Mouse (Mus musculus) hindbrain, embryonic 16.5 days (tissue): ENCODE data around the gene Atp8b4. TPM values are rescaled to one million over a fixed set of nuclear protein-coding genes. Genes with fewer than 3 reads are reported as not detected.

Source experiments
- ATAC-seq: fragments of 200-750 bp; cut with Nextera tagmentation; 2 replicates; pipeline ENCODE4 v1.8.0; 2017; ENCODE audit warnings: moderate TSS enrichment, moderate library complexity
- H3K27ac ChIP-seq: fragments of 300-500 bp; sonication (generic); 2 replicates; pipeline ENCODE4 v1.5.1; 2014; ENCODE audit warnings: low read depth, mild to moderate bottlenecking, control low read depth, low read length, moderate library complexity
- H3K27me3 ChIP-seq: fragments of 300-500 bp; sonication (generic); replicated peaks from 2 replicates; pipeline ENCODE4 v1.6.1; 2014; ENCODE audit warnings: low read length; ENCODE audit not compliant: control insufficient read depth, insufficient read depth
- H3K36me3 ChIP-seq: fragments of 300-500 bp; sonication (generic); 2 replicates; pipeline ENCODE4 v1.6.1; 2014; ENCODE audit warnings: mild to moderate bottlenecking, low read length, moderate library complexity, mixed read lengths; ENCODE audit not compliant: control insufficient read depth, insufficient read depth
- H3K4me1 ChIP-seq: fragments of 300-500 bp; sonication (generic); 2 replicates; pipeline ENCODE4 v1.6.1; 2014; ENCODE audit warnings: low read depth, low read length; ENCODE audit not compliant: control insufficient read depth, insufficient read depth
- H3K4me2 ChIP-seq: fragments of 300-500 bp; sonication (generic); 2 replicates; pipeline ENCODE4 v1.6.1; 2014; ENCODE audit warnings: mild to moderate bottlenecking, low read length, control low read depth, moderate library complexity
- H3K4me3 ChIP-seq: fragments of 300-500 bp; sonication (generic); 2 replicates; pipeline ENCODE4 v1.5.1; 2014; ENCODE audit warnings: mild to moderate bottlenecking, low read length, control low read depth, moderate library complexity
- H3K9ac ChIP-seq: fragments of 300-500 bp; sonication (generic); 2 replicates; pipeline ENCODE4 v1.6.1; 2014; ENCODE audit warnings: low read depth, mild to moderate bottlenecking, control low read depth, low read length, moderate library complexity
- H3K9me3 ChIP-seq: fragments of 300-500 bp; sonication (generic); 2 replicates; pipeline ENCODE4 v1.6.1; 2014; ENCODE audit warnings: mild to moderate bottlenecking, low read length, moderate library complexity; ENCODE audit not compliant: control insufficient read depth
- WGBS: fragments of 180-500 bp; shearing (Covaris S2); extraction: QIAGEN DNeasy Blood & Tissue Kit; methylation state at CpG from one replicate; pipeline ENCODE4 v1.1.7; 2014; 5-methylcytosine and 5-hydroxymethylcytosine counted together
- polyA plus RNA-seq: library from polyadenylated mRNA; unstranded; fragments of >200 nt; fragmentation: Nextera tagmentation; extraction: Ambion mirVana; gene quantifications from 2 replicates; pipeline ENCODE4 v1.2.1, GENCODE M21; 2015

Gene Atp8b4
- polyA plus RNA-seq, 1 experiment from 2014 or later, result 0.15 TPM

DNA sequence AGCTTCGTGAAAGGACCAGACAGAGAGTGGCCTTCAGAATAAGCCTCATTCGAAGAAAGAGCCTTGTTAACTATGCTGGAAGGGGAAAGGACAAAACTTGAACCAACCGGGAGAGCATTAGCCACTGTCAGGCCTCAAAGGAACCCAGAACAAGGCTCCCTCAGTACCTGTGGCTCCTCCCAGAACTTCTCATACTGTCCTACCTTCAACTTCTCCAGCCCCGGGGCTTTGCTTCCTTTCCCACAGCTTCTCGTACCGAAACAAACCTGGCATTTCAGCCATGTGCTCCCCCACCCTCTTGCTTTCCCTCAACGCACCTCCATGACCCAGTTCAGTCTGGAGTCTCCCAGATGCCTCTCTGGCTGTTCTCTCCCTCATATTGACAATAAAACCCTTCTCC, 160.3 kb downstream of the Atp8b4 start:
- no peaks in the 10 kb centered on the region for H3K4me1 ChIP-seq
- no peak overlapping the region for H3K4me3 ChIP-seq
- H3K9ac ChIP-seq, result no peak overlapping the region
- no peak overlapping the region for H3K4me2 ChIP-seq
- WGBS, result 88% methylated on average over 7 of the region's 7 CpGs
- no peaks in the 10 kb centered on the region for H3K27me3 ChIP-seq
- H3K27ac ChIP-seq, result no peak overlapping the region
- ATAC-seq, result no peak
- H3K36me3 ChIP-seq, result no peaks in the 10 kb centered on the region
- H3K9me3 ChIP-seq, result no peaks in the 10 kb centered on the region

DNA sequence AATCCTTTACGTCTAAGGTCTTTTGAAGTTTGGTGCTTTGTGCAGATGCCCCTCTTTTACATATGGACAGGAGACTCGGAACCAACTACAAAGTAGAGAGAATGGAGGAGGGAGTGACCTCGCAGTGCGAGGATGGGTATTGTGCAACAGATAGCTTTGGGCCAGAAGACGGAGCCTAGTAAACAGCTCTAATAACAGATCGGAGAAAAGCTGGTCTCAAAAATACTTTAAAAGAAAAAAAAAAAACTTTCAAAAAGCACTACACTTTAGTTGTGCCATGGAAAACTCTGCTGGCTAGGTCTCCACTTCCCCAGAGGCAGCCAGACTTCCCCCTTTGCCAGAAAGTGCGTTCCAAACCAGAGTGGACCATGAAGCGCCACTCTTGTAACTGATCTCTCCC, 161.0 kb downstream of the Atp8b4 start:
- no peak for ATAC-seq
- H3K9ac ChIP-seq, result no peak overlapping the region
- H3K27ac ChIP-seq, result no peak overlapping the region
- H3K4me2 ChIP-seq, result no peak overlapping the region
- H3K4me3 ChIP-seq, result no peak overlapping the region
- no peaks in the 10 kb centered on the region for H3K36me3 ChIP-seq
- H3K27me3 ChIP-seq, result no peaks in the 10 kb centered on the region
- no peaks in the 10 kb centered on the region for H3K4me1 ChIP-seq
- WGBS, result 75% methylated on average over 8 of the region's 8 CpGs
- no peaks in the 10 kb centered on the region for H3K9me3 ChIP-seq

DNA sequence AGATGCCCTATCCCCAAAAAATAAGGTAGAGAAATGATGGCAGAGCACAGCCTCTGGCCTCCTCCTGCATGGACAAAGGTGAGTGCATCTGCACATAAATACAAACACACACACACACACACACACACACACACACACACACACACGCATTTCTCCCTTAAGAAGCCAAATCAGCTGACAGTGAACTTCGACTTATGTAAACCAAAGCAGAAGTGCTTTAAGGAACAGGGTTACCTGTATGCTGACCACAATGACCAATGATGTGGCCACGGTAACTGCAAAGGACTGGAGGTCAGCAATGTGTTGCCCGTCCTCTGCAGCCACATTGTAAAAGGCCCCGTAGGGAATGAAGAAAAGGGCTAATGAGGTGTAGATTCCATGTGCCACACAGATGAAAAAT, 163.3 kb downstream of the Atp8b4 start:
- Histone ChIP-seq H3K4me2 (no peak overlapping the region), H3K4me1 (no peaks in the 10 kb centered on the region), H3K9me3 (no peaks in the 10 kb centered on the region), H3K27me3 (no peaks in the 10 kb centered on the region), H3K4me3 (no peak overlapping the region), H3K9ac (no peak overlapping the region), H3K36me3 (no peaks in the 10 kb centered on the region), H3K27ac (no peak overlapping the region)
- WGBS, result 74% methylated on average over 5 of the region's 5 CpGs
- no peak for ATAC-seq

DNA sequence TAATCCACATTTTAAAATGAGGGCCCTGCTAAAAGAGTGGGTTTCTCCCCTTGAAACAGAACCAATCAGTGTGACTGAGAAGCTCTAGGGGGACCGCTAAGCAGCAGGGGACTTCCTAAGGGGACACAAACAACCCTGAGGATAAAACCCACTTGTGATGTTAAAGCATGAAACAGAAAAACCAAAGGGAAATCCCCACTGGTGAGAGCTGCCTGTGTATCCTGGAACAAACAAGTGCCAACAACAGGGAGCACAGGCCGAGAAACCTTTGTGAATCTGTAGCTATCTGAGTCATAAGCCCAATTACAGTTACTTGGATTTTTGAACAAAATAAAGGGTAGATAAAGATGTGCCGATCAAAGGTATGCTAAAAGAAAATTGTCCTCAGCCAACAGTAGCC, 168.7 kb downstream of the Atp8b4 start:
- Histone ChIP-seq H3K36me3 (no peaks in the 10 kb centered on the region), H3K9ac (no peak overlapping the region), H3K9me3 (no peaks in the 10 kb centered on the region), H3K27me3 (no peaks in the 10 kb centered on the region), H3K4me1 (no peaks in the 10 kb centered on the region), H3K27ac (no peak overlapping the region), H3K4me2 (no peak overlapping the region), H3K4me3 (no peak overlapping the region)
- no peak for ATAC-seq
- 82% methylated on average over 3 of the region's 3 CpGs for WGBS

DNA sequence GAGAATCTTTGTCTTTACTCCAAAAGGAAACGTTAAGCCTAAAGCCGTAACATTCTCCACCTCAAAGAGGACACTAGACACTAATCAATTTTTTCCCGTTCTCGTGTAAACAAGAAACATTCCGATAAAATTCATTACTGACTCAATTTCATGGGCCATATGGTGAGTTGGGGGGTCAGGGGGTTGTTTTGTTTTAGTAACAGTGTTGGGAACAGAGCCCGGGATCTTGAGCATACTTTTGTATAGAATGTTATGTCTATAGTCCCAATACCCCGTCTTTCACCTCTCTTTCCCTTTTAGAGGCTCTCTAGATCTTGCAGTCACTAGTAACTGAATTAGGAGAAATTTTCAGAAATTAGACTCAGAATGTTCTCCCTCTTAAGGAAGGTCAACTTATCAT, 177.3 kb downstream of the Atp8b4 start:
- Histone ChIP-seq H3K4me2 (no peak overlapping the region), H3K4me1 (no peaks in the 10 kb centered on the region), H3K9ac (no peak overlapping the region), H3K9me3 (no peaks in the 10 kb centered on the region), H3K36me3 (no peaks in the 10 kb centered on the region), H3K27ac (no peak overlapping the region), H3K27me3 (no peaks in the 10 kb centered on the region), H3K4me3 (no peak overlapping the region)
- WGBS, result 81% methylated on average over 7 of the region's 7 CpGs
- ATAC-seq, result no peak

DNA sequence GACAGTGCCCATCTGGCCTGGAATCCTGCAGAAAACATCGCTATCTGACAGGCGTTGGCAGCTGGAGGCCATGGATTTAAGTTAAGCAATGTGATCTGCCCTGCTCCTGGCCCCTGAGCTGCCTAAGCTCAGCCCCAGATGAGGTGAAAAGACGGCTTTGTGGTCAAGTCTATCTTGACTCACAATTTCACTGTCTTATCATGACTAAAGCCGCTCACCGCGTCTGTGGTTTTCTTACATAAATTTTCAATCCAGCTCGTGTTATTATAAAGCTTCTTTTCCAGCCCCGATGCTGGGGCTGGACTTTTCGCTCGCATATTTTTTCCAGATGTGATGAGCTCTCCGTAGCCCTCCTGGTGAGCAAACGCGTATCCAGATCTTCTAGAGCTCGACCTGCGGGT, 177.8 kb downstream of the Atp8b4 start:
- H3K9me3 ChIP-seq, result no peaks in the 10 kb centered on the region
- H3K9ac ChIP-seq, result no peak overlapping the region
- WGBS, result 81% methylated on average over 15 of the region's 15 CpGs
- H3K4me2 ChIP-seq, result no peak overlapping the region
- H3K27me3 ChIP-seq, result no peaks in the 10 kb centered on the region
- no peak overlapping the region for H3K4me3 ChIP-seq
- no peaks in the 10 kb centered on the region for H3K4me1 ChIP-seq
- no peak overlapping the region for H3K27ac ChIP-seq
- no peaks in the 10 kb centered on the region for H3K36me3 ChIP-seq
- no peak for ATAC-seq

DNA sequence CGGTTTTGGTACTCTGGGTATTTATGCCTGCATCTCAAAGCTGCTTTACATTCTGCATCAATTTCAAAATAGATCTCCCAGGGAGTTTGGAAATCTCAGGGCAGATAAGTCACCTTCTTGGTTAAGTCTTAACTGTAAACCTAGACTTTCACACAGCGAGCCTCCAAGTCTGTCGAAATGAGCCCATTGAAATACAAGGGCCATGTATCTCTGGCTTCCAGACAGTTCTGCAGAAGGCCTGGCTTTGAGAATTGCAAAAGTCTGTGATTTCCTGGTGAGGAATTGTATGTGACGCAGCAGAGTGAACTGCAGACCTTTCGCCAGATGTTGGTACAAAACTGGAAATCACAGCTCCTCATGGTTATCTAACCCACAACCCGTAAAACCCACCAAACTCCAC, 182.4 kb downstream of the Atp8b4 start:
- Histone ChIP-seq H3K9me3 (no peaks in the 10 kb centered on the region), H3K9ac (no peak overlapping the region), H3K4me1 (no peaks in the 10 kb centered on the region), H3K4me3 (no peak overlapping the region), H3K4me2 (no peak overlapping the region), H3K36me3 (no peaks in the 10 kb centered on the region), H3K27ac (no peak overlapping the region), H3K27me3 (no peaks in the 10 kb centered on the region)
- no peak for ATAC-seq
- WGBS, result 91% methylated on average over 6 of the region's 6 CpGs

DNA sequence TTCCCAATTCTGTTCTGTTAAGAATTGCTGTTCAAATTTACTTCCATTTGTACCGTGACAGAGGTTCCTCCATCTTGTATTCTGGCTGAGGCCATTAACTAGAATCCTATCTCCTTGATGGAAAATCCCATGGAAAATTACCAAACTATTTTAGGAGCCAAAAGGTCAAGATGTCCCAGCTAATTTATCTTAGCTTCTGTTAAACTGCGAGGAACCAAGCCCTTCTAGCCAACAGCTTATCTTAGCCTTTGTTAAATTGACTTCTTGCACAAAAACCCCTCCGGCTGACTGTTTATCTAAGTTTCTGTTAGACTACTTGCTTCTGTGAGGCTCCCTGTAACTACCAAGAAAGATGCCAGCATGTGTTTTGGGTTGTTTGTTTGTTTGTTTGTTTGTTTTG, 183.5 kb downstream of the Atp8b4 start:
- Histone ChIP-seq H3K4me3 (no peak overlapping the region), H3K4me1 (no peaks in the 10 kb centered on the region), H3K4me2 (no peak overlapping the region), H3K9me3 (no peaks in the 10 kb centered on the region), H3K9ac (no peak overlapping the region), H3K27me3 (no peaks in the 10 kb centered on the region), H3K36me3 (no peaks in the 10 kb centered on the region), H3K27ac (no peak overlapping the region)
- WGBS, result 81% methylated on average over 3 of the region's 3 CpGs
- ATAC-seq, result no peak

DNA sequence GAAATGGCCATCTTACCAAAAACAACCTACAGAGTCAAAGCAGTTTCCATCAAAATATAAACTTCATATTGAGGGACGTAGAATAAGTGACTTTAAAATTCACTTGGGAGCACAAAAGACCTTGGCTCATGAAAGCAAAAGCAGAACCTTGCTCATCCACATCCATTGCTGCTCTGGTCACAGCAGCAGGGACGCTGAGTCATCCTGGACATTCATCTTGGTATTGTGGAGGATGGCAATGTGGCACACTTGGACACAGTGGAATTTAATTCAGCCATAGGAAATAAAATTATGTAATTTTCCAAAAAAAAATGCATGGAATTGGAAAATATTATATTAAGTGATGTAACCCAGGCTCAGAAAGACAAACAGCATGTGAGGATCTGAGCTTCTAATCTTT, 184.1 kb downstream of the Atp8b4 start:
- Histone ChIP-seq H3K9ac (no peak overlapping the region), H3K27me3 (no peaks in the 10 kb centered on the region), H3K4me3 (no peak overlapping the region), H3K4me2 (no peak overlapping the region), H3K36me3 (no peaks in the 10 kb centered on the region), H3K27ac (no peak overlapping the region), H3K4me1 (no peaks in the 10 kb centered on the region), H3K9me3 (no peaks in the 10 kb centered on the region)
- 89% methylated on average over 2 of the region's 2 CpGs for WGBS
- ATAC-seq, result no peak

DNA sequence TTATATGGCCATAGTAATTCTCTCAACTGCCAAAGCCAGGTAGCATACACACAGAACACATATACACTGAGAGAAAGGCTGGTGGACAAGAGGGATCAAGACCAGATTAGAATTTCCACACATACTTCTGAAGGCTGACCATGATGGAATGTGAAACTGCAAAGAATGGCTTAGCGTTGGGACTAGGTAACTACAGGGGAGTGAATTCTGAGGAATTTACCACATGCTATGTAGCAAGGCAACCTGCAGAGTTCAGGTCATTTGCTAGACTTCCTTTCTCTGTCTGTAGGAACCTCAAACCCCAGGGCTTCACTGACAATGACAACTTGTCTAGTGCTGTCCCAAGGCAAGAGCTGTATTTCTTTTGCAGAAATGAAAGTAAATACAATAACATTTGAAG, 189.4 kb downstream of the Atp8b4 start:
- H3K27me3 ChIP-seq, result no peaks in the 10 kb centered on the region
- no peaks in the 10 kb centered on the region for H3K9me3 ChIP-seq
- H3K4me1 ChIP-seq, result no peaks in the 10 kb centered on the region
- H3K4me3 ChIP-seq, result no peak overlapping the region
- ATAC-seq, result no peak
- WGBS, result 44% methylated on average over 1 of the region's 1 CpGs
- no peak overlapping the region for H3K27ac ChIP-seq
- H3K4me2 ChIP-seq, result no peak overlapping the region
- H3K36me3 ChIP-seq, result no peaks in the 10 kb centered on the region
- no peak overlapping the region for H3K9ac ChIP-seq
